Mouse (Mus musculus) kidney, embryonic 16.5 days (tissue): Measurements from ENCODE around the gene Acot3. TPM values are rescaled to one million over a fixed set of nuclear protein-coding genes. Genes with fewer than 3 reads are reported as not detected.

ENCODE experiments used
- polyA plus RNA-seq: library from polyadenylated mRNA; unstranded; fragments of >200 nt; fragmentation: Nextera tagmentation; extraction: Ambion mirVana; gene quantifications from 2 replicates; pipeline ENCODE4 v1.2.1, GENCODE M21; 2015

The Acot3 gene
- polyA plus RNA-seq, 1 experiment from 2014 or later, result 2.6 TPM

Other genes with a start within 250 kb of the Acot3 start
- 44.3 and 51.6 TPM in 2 replicates for gene Numb, start 130.2 kb upstream of the Acot3 start, polyA plus RNA-seq
- 11.2 and 11.5 TPM in 2 replicates for gene Riox1, start 101.5 kb upstream of the Acot3 start, polyA plus RNA-seq
- gene Heatr4, start 67.3 kb upstream of the Acot3 start, polyA plus RNA-seq, result not detected in 2 replicates
- 40.9 and 45.5 TPM in 2 replicates for gene Acot2, start 64.3 kb upstream of the Acot3 start, polyA plus RNA-seq
- gene Acot1, start 42.7 kb upstream of the Acot3 start, polyA plus RNA-seq, result 69.0 and 69.8 TPM in 2 replicates
- 8.0 and 11.5 TPM in 2 replicates for gene Acot4, start 13.8 kb upstream of the Acot3 start, polyA plus RNA-seq
- not detected in 2 replicates for gene Gm49366, start 13.2 kb upstream of the Acot3 start, polyA plus RNA-seq
- not detected in 2 replicates for gene Acot5, start 17.2 kb downstream of the Acot3 start, polyA plus RNA-seq
- 1.7 and 1.9 TPM in 2 replicates for gene Acot6, start 48.5 kb downstream of the Acot3 start, polyA plus RNA-seq
- gene Dnal1, start 62.2 kb downstream of the Acot3 start, polyA plus RNA-seq, result 4.2 and 4.8 TPM in 2 replicates
- gene Pnma1, start 96.3 kb downstream of the Acot3 start, polyA plus RNA-seq, result 1.1 and 1.2 TPM in 2 replicates
- gene Elmsan1, start 166.7 kb downstream of the Acot3 start, polyA plus RNA-seq, result 8.6 and 9.3 TPM in 2 replicates
- gene Ptgr2, start 233.1 kb downstream of the Acot3 start, polyA plus RNA-seq, result 32.5 and 34.8 TPM in 2 replicates